Mouse (Mus musculus) liver, embryonic 16.5 days (tissue): Measurements from ENCODE around the gene Aes. TPM values are rescaled to one million over a fixed set of nuclear protein-coding genes. Genes with fewer than 3 reads are reported as not detected.

Experiments
- ATAC-seq: fragments of 200-750 bp; cut with Nextera tagmentation; 2 replicates; pipeline ENCODE4 v1.8.0; 2017; ENCODE audit warnings: low read depth, mild to moderate bottlenecking, moderate number of reproducible peaks, moderate library complexity
- H3K27ac ChIP-seq: fragments of 300-500 bp; sonication (generic); 2 replicates; pipeline ENCODE4 v1.5.1; 2014; ENCODE audit warnings: mild to moderate bottlenecking, low read length
- H3K27me3 ChIP-seq: fragments of 300-500 bp; sonication (generic); 2 replicates; pipeline ENCODE4 v1.6.1; 2014; ENCODE audit warnings: low read depth, low read length, mixed read lengths; ENCODE audit not compliant: control insufficient read depth, insufficient read depth
- H3K36me3 ChIP-seq: fragments of 300-500 bp; sonication (generic); 2 replicates; pipeline ENCODE4 v1.6.1; 2014; ENCODE audit warnings: mild to moderate bottlenecking; ENCODE audit not compliant: control insufficient read depth, insufficient read depth
- H3K4me1 ChIP-seq: fragments of 300-500 bp; sonication (generic); 2 replicates; pipeline ENCODE4 v1.6.1; 2014; ENCODE audit warnings: low read depth, low read length, mixed read lengths; ENCODE audit not compliant: control insufficient read depth
- H3K4me2 ChIP-seq: fragments of 300-500 bp; sonication (generic); 2 replicates; pipeline ENCODE4 v1.6.1; 2014; ENCODE audit warnings: low read depth, low read length, mixed read lengths
- H3K4me3 ChIP-seq: fragments of 300-500 bp; sonication (generic); 2 replicates; pipeline ENCODE4 v1.5.1; 2014; ENCODE audit warnings: low read depth, mild to moderate bottlenecking, low read length
- H3K9ac ChIP-seq: fragments of 300-500 bp; sonication (generic); 2 replicates; pipeline ENCODE4 v1.6.1; 2014; ENCODE audit warnings: low read depth, low read length
- H3K9me3 ChIP-seq: fragments of 300-500 bp; sonication (generic); replicated peaks from 2 replicates; pipeline ENCODE4 v1.6.1; 2016; ENCODE audit warnings: low read length; ENCODE audit not compliant: control insufficient read depth
- WGBS: fragments of 180-500 bp; shearing (Covaris S2); extraction: QIAGEN DNeasy Blood & Tissue Kit; methylation state at CpG from one replicate; pipeline ENCODE4 v1.1.7; 2014; ENCODE audit not compliant: insufficient replicate concordance; 5-methylcytosine and 5-hydroxymethylcytosine counted together
- polyA plus RNA-seq: library from polyadenylated mRNA; unstranded; fragments of >200 nt; fragmentation: Nextera tagmentation; extraction: Ambion mirVana; gene quantifications from 2 replicates; pipeline ENCODE4 v1.2.1, GENCODE M21; 2015

The Aes gene
- polyA plus RNA-seq, 1 experiment from 2014 or later = 141 TPM

DNA sequence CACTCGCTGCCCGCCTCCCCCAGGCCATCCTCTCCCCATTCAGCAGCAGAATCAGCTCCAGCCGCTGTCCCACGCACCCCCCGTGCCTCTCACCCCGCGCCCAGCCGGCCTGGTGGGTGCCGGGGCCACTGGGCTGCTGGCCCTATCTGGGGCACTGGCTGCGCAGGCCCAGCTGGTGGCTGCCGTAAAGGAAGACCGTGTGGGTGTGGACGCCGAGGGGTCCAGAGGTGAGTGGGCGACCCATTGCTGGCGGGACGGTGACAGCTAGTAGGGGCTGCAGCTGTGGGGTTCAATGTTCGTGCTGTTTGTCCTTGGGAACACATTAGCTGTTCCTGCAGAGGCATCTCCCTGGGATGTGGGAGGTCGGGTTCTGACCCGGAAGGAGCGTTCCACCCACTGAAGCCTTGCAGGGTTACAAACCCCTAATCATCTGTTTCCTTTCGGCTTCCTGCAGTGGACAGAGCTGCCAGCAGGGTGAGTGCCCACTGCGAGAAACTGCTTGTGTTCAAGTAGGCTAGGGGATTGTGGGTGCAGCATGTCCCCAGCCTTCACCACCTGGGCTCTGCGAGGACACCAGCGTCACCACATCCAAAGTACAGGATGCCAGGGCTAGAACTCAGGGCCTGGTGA is 21.3 kb downstream of the Aes start:
- H3K4me3 ChIP-seq = no peak overlapping the region
- ATAC-seq = peak; percentile 24
- H3K4me1 ChIP-seq = peaks cover 3% of the 10 kb centered on the region
- no peak overlapping the region for H3K9ac ChIP-seq
- H3K4me2 ChIP-seq = no peak overlapping the region
- no peak overlapping the region for H3K27ac ChIP-seq
- no peaks in the 10 kb centered on the region for H3K9me3 ChIP-seq
- 23% methylated on average over 25 of the region's 25 CpGs for WGBS
- no peaks in the 10 kb centered on the region for H3K36me3 ChIP-seq
- H3K27me3 ChIP-seq = peaks cover 23% of the 10 kb centered on the region

DNA sequence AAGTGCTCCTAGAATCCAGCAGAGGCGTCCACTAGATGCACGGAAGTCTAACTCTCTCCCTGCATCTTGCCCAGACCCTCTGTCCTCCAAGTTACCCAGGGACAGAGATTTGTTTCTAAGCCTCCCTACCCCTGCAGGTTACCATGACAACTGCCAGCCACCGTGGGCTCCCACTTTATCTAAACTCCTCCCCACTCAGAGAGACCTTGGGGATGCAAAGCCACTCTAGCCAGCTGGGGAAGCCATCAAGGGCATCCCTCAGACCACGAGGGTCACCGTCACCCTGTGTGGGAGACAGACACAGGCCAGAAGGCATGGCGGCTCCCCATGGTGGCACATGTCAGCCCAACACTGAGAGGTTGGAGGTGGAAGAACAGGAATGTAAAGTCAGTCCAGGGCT is 24.1 kb downstream of the Aes start:
- Histone ChIP-seq H3K4me3 (no peak overlapping the region), H3K27me3 (peaks cover 8% of the 10 kb centered on the region; the same call in 1 of the 2 replicates)

GRCm38 (mm10) chr10:81588739-81589138 is 29.5 kb downstream of the Aes start:
- H3K4me1 ChIP-seq = no peaks in the 10 kb centered on the region
- 49% methylated on average over 7 of the region's 7 CpGs for WGBS
- no peak for ATAC-seq
- no peaks in the 10 kb centered on the region for H3K27me3 ChIP-seq
- H3K4me3 ChIP-seq = no peak overlapping the region
- no peak overlapping the region for H3K27ac ChIP-seq
- H3K9me3 ChIP-seq = no peaks in the 10 kb centered on the region
- no peaks in the 10 kb centered on the region for H3K36me3 ChIP-seq
- no peak overlapping the region for H3K4me2 ChIP-seq
- no peak overlapping the region for H3K9ac ChIP-seq

More for the DNA sequence above, 24.1 kb downstream of the Aes start:
- no peak for ATAC-seq
- WGBS = 43% methylated on average over 6 of the region's 6 CpGs
- Histone ChIP-seq H3K4me1 (no peaks in the 10 kb centered on the region; the same call in 1 of the 2 replicates), H3K4me2 (no peak overlapping the region), H3K27ac (no peak overlapping the region), H3K9ac (no peak overlapping the region), H3K36me3 (no peaks in the 10 kb centered on the region), H3K9me3 (no peaks in the 10 kb centered on the region)

GRCm38 (mm10) chr10:81591846-81592245 is 32.6 kb downstream of the Aes start:
- Histone ChIP-seq H3K9ac (no peak overlapping the region), H3K27me3 (peaks cover 22% of the 10 kb centered on the region), H3K9me3 (no peaks in the 10 kb centered on the region), H3K36me3 (no peaks in the 10 kb centered on the region), H3K4me2 (no peak overlapping the region), H3K27ac (no peak overlapping the region), H3K4me1 (peaks cover 8% of the 10 kb centered on the region), H3K4me3 (no peak overlapping the region)
- no peak for ATAC-seq
- WGBS = 58% methylated on average over 9 of the region's 9 CpGs

DNA sequence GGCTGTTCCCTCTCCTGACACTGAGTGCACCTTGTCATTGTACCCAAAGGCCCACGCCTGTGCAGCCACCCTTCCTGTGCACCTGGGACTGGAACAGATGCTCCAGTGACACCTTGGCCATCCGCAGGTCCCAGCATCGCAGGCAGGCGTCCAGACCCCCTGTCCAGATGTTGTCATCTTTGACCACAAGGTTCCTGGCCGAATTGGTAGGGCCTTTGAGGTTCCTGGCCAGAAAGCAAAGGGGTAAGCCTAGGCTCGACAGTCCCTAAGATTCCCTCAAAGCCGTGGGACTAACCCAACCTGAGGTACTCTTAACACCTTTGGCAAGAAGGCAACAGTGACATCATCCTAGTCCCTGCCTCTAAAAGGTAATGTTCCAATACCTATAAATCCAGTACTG is 33.3 kb downstream of the Aes start:
- Histone ChIP-seq H3K4me3 (no peak overlapping the region), H3K4me1 (peaks cover 8% of the 10 kb centered on the region), H3K27ac (no peak overlapping the region), H3K27me3 (peaks cover 27% of the 10 kb centered on the region), H3K36me3 (no peaks in the 10 kb centered on the region), H3K9ac (no peak overlapping the region), H3K4me2 (no peak overlapping the region), H3K9me3 (no peaks in the 10 kb centered on the region)
- no peak for ATAC-seq
- 53% methylated on average over 7 of the region's 7 CpGs for WGBS

DNA sequence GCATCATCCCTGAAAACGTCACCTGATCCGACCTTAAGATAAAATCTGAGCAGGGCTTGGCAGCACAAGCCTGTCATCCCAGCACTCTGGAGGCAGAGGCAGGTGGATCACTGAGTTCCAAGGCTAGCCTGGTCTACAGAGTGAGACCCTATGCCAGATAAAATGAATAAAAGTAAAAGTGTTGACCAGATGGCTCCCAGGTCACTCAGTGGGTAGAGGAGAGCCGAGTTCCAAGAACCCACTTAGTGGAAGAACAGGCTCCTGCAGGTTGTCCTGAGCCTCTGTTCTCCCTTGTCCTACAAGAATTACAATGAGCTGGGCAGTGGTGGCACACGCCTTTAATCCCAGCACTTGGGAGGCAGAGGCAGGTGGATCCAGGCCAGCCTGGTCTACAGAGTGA is 33.9 kb downstream of the Aes start:
- H3K4me3 ChIP-seq = no peak overlapping the region
- no peaks in the 10 kb centered on the region for H3K36me3 ChIP-seq
- no peak overlapping the region for H3K4me2 ChIP-seq
- H3K4me1 ChIP-seq = peaks cover 8% of the 10 kb centered on the region
- ATAC-seq = no peak
- no peak overlapping the region for H3K27ac ChIP-seq
- H3K27me3 ChIP-seq = peaks cover 29% of the 10 kb centered on the region
- WGBS = 48% methylated on average over 4 of the region's 4 CpGs
- no peaks in the 10 kb centered on the region for H3K9me3 ChIP-seq
- H3K9ac ChIP-seq = no peak overlapping the region

DNA sequence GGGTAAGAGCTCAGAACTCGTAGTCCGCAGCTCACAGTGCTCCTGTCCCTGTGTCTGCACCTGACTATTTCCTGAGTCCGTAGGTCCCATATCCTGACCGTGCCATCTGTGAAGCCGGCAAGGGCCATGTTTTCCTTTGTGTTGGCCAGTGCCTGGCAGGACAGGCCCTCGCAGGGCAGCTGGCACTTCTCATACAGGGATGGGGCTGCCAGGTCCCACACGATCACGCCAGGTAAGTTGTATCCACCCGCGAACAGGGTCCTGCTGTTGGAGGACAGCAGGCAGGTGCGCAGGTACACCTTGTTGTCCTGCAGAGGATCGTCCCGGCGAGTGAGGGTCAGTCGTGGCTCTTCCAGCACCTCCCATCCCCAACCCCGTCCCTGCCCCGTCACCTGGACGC is 34.6 kb downstream of the Aes start:
- Histone ChIP-seq H3K9ac (no peak overlapping the region), H3K36me3 (no peaks in the 10 kb centered on the region), H3K27me3 (peaks cover 29% of the 10 kb centered on the region), H3K4me3 (no peak overlapping the region), H3K27ac (no peak overlapping the region), H3K4me1 (peaks cover 8% of the 10 kb centered on the region), H3K9me3 (no peaks in the 10 kb centered on the region), H3K4me2 (no peak overlapping the region)
- ATAC-seq = no peak
- 71% methylated on average over 18 of the region's 18 CpGs for WGBS

- no peak for ATAC-seq
- Histone ChIP-seq H3K9me3 (no peaks in the 10 kb centered on the region), H3K4me1 (peaks cover 16% of the 10 kb centered on the region), H3K27ac (no peak overlapping the region), H3K4me2 (no peak overlapping the region), H3K4me3 (no peak overlapping the region), H3K27me3 (peaks cover 29% of the 10 kb centered on the region), H3K36me3 (no peaks in the 10 kb centered on the region), H3K9ac (no peak overlapping the region)
- WGBS = 51% methylated on average over 5 of the region's 5 CpGs
Measured at GRCm38 (mm10) chr10:81595599-81595998, 36.3 kb downstream of the Aes start.

GRCm38 (mm10) chr10:81596611-81597010 is 37.3 kb downstream of the Aes start:
- H3K27me3 ChIP-seq = peaks cover 29% of the 10 kb centered on the region
- 9% methylated on average over 10 of the region's 10 CpGs for WGBS
- no peak overlapping the region for H3K27ac ChIP-seq
- H3K4me1 ChIP-seq = peaks cover 26% of the 10 kb centered on the region
- no peak for ATAC-seq
- H3K4me3 ChIP-seq = peak overlapping the region; percentile 18; the same call in 1 of the 2 replicates
- H3K9ac ChIP-seq = no peak overlapping the region
- peak overlapping the region; percentile 49 for H3K4me2 ChIP-seq
- no peaks in the 10 kb centered on the region for H3K36me3 ChIP-seq
- no peaks in the 10 kb centered on the region for H3K9me3 ChIP-seq
